Mouse (Mus musculus): Measurements from ENCODE around the gene Slc9a5.

Slc9a5 gene

GRCm38 (mm10) chr8:105354549-105354948 is 5.9 kb downstream of the Slc9a5 start:
- no peak for DNase-seq (ENCODE audit: low spot score in 2 of 2)

- DNase-seq (ENCODE audit: low spot score in 2 of 2): no peak
Measured at GRCm38 (mm10) chr8:105355179-105356024, 6.8 kb downstream of the Slc9a5 start.

GRCm38 (mm10) chr8:105356681-105357080 is 8.0 kb downstream of the Slc9a5 start:
- no peak for DNase-seq (ENCODE audit: low spot score in 2 of 2)

- DNase-seq (ENCODE audit: low spot score in 2 of 2): no peak
Measured at GRCm38 (mm10) chr8:105359208-105359607, 10.6 kb downstream of the Slc9a5 start.

GRCm38 (mm10) chr8:105359646-105360045 is 11.0 kb downstream of the Slc9a5 start:
- no peak for DNase-seq (ENCODE audit: low spot score in 2 of 2)

DNA sequence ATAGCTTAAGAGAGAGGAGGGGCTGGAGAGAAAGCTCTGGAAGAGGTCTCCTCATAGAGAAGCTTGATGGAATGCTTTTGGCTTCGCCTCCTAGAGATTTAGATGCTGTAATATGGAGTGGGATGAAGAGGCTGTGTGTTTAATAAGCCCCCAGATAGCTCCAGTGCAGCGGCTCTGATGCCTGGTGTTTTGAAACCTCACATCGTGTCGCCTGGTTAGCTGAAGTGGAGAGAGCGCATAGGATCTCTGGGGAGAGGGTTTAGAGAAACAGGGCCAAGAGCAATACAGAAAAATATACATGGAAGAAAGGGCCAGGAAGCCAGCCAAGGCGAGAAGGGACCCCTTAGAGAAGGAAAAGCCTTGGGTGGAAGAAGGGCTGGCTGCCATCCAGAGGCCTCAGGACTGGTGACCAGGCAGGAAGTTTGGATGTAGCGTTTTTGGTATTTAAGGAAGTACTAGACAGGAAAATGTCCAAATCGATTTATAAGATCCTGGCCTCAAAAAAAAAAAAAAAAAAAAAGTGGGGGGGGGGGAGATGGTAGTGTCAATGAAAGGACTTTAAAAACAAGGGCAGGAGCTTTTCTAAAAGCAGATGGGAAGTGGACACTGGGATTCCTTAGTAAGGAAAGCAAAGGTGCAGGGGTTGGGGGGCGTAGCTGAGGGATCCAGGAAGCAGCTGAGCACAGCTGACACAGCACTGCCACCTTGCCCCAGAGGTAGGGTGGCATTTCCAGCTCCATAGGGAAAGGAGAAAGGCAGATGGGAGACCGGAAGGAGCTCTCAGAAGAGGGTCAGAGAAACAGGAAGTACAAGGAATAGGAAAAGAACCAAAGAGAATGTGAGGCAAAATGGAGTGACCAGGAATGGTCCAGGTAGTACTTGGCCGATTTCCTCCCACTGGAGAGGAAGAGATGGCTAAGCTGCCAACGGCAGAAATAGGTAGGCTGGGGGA is 13.4 kb downstream of the Slc9a5 start:
- no peak for DNase-seq (ENCODE audit: low spot score in 2 of 2)

GRCm38 (mm10) chr8:105367107-105367506 is 18.5 kb downstream of the Slc9a5 start:
- no peak for DNase-seq (ENCODE audit: low spot score in 2 of 2)

GRCm38 (mm10) chr8:105372473-105372872 is 23.8 kb downstream of the Slc9a5 start:
- no peak for DNase-seq (ENCODE audit: low spot score in 2 of 2)

DNA sequence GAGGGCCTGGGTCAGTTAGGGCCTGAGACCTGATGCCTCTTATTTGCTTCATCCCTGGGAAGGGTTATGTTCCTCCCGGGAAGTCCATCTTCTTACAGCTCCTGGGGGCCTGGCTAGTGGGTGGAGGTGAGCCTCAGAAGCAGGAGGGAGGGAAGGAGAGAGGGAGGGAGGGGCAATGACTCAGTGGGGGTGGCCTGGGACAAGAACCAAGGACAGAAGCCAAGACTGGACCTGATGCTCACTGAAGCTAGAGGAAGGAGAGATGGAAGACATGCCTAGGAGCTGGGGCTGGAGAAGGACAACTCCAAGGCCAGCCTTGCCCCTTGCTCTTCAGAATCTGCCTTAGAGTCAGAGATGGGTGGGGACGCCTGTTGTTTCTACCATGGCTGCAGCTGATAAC is 24.4 kb downstream of the Slc9a5 start, which contains the start of gene Plekhg4:
TSS of gene Plekhg4 (plus strand) at position 243 of the 400 bp plus-strand sequence.
- DNase-seq (ENCODE audit: low spot score in 2 of 2): no peak

- DNase-seq (ENCODE audit: low spot score in 2 of 2): no peak
Measured at GRCm38 (mm10) chr8:105374513-105374966, 25.9 kb downstream of the Slc9a5 start.

- DNase-seq (ENCODE audit: low spot score in 2 of 2): no peak
Measured at GRCm38 (mm10) chr8:105378673-105379072, 30.0 kb downstream of the Slc9a5 start.

GRCm38 (mm10) chr8:105380308-105380707 is 31.7 kb downstream of the Slc9a5 start:
- no peak for DNase-seq (ENCODE audit: low spot score in 2 of 2)

DNA sequence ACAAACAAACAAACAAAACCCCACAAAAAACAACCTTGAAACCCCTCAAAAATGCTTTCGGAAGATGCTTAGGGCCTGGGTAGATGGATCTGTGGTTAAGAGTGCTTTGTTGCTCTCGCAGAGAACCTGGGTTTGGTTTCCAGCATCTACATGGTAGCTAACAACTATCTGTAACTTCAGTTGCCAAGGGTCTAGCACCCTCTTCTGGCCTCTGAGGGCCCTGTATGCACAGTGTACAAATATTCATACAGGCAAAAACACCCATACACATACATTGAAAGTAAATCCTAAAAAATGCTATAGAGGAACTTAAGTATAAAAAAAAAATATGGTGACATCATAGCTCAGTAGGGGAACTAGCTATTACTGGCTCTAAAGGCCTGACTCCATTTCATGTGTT is 35.4 kb downstream of the Slc9a5 start:
- no peak for DNase-seq (ENCODE audit: low spot score in 2 of 2)

GRCm38 (mm10) chr8:105387151-105387550 is 38.5 kb downstream of the Slc9a5 start:
- DNase-seq (ENCODE audit: low spot score in 2 of 2): no peak

DNA sequence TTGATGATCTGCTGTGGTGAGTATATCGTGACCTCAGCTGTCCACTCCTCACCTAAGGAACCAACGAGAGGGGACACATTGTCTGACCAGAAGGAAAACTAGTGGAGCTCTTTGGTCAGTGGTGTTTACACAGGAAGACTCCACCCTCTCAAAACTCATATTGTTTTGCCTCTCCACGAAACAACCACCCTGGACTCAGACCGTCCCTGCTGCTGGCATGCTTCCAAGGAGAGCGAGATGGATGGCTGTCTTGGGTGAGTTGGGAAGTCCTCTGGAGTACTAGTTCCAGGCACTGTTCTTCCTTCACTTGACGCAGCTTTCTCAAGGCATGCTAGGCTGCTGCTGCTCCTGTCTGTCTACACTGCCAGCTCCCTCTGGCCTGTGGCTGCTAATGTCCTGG is 40.5 kb downstream of the Slc9a5 start:
- no peak for DNase-seq (ENCODE audit: low spot score in 2 of 2)

GRCm38 (mm10) chr8:105393089-105393787 is 44.6 kb downstream of the Slc9a5 start:
- DNase-seq (ENCODE audit: low spot score in 2 of 2): no peak

- DNase-seq (ENCODE audit: low spot score in 2 of 2): no peak
Measured at GRCm38 (mm10) chr8:105393915-105394314, 45.3 kb downstream of the Slc9a5 start.

DNA sequence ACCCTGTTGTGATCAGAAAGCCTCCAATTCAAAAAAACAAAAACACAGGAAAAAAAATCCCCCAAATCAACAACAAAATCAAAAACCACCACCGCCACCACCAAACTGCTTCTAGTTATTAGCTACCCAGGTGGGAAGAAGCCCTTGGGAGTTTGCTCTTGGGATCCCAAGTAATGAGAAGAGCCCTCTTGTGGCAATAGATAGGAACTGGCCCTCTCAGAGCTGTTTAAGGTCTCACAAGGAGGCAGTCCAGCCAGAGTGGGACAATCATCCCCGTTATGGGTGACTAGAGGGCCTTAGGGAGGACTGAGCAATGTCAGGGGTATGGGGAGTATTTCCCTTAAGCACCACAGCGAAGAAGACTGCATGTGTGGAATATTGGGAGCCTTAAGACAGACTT is 49.1 kb downstream of the Slc9a5 start:
- peak in 1 of 2 experiments; percentile 51 for DNase-seq (ENCODE audit: low spot score in 2 of 2)

GRCm38 (mm10) chr8:105400016-105400415 is 51.4 kb downstream of the Slc9a5 start:
- no peak for DNase-seq (ENCODE audit: low spot score in 2 of 2)

DNA sequence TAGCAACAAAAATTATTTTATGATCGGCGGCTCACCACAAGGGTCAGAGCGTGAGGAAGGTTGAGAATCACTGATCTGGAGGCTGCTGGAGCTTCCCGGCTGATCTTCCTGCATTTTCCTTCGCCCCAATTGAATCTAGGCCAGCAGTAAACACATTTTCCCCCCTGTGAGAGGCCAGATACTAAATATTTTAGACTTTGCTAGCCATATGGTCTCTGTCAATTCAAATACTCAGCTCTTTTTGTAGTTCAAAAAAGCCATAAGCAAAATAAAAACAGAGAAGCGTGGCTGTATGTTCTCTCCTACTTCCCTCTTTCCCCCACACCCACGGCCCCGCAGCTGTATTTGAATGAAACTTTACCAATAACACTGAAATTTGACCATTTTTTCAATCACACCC is 54.8 kb downstream of the Slc9a5 start:
- no peak for DNase-seq (ENCODE audit: low spot score in 2 of 2)

- no peak for DNase-seq (ENCODE audit: low spot score in 2 of 2)
Measured at GRCm38 (mm10) chr8:105404496-105404895, 55.9 kb downstream of the Slc9a5 start.

DNA sequence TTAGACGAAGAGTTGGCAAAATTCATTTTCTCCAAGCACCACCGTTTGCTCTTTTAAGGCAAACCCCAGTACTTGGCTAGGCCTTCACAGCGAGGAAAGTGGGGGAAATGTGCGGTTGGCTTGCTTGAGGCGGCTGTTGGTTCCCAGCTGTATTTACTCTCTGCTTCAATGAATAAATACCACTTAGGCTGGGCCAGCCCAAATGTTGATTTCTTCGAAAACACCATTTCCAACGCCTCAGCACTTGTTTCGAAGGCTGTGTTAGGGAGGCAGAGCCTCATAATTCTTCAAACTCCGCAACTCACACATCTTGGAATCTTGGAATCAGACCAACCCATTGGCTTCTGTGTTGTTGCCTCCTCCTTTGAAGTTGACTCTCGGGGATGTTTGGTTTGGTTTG is 57.8 kb downstream of the Slc9a5 start:
- peak; percentile 3 to 12 for DNase-seq (ENCODE audit: low spot score in 2 of 2)

All from left cerebral cortex, adult 9 months (tissue).